Mouse (Mus musculus): ENCODE results near the gene Pinlyp.

DNA sequence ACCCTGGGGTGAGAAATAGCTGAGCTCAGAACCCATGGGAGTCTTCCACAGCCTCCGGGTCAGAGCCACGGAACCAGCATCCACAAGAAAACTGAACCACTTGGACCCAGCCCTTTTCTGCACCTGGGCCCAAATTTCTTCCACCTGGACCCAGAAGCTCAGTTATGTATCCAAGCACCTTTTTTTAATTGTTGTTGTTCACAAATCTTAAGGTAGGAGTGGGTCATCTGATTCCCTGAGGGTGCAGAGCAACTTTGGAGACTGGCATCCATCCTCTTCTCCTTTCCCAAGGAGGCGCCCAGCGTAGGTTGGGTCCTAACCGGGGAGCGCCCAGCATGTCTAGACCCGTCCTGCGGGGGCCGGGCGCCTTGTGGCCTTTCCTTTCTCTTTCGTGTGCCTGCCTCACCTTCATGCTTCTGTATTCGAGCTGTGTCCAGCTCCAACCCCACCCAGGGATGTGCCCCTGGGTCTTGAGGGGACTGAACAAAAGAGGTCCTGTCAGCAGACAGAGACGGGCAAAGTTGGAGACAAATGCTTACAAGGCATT is at the start of gene Pinlyp, which contains the start of gene Xrcc1:
- TF ChIP-seq CTCF (IDR thresholded peaks at IDR 0.05; ENCODE audit: insufficient read depth, low read length) (no peak), POLR2A (IDR thresholded peaks at IDR 0.05; ENCODE audit: borderline replicate concordance, extremely low read depth, low read depth, low read length) (no peak)
